17 mouse cellular contexts compared by ENCODE assay signal in genomic region chr16:4320856-4321255, GRCm38 (mm10).
"Had no signal": no experiment of that assay in that cellular context is flagged by ENCODE, and none has a peak within 500 bp of the region (broad histone marks: within the 10 kb centered on the region; RNA-seq: fewer than 3 reads in every experiment).

No protein-coding gene starts in this region.

- H3K4me3 ChIP-seq: kidney, embryonic 15.5 days; limb, embryonic 10.5 days; limb, embryonic 13.5 days; midbrain, embryonic 12.5 days; midbrain, embryonic 15.5 days; neural tube, embryonic 12.5 days; neural tube, embryonic 15.5 days had no signal

- H3K9ac ChIP-seq: kidney, embryonic 15.5 days; limb, embryonic 13.5 days; liver, embryonic 14.5 days; liver, postnatal 0 days; lung, embryonic 14.5 days; midbrain, embryonic 12.5 days; midbrain, embryonic 15.5 days; neural tube, embryonic 12.5 days; neural tube, embryonic 15.5 days had no signal

- H3K9me3 ChIP-seq: kidney, embryonic 15.5 days; limb, embryonic 10.5 days; limb, embryonic 13.5 days; midbrain, embryonic 12.5 days; midbrain, embryonic 15.5 days; neural tube, embryonic 12.5 days; neural tube, embryonic 15.5 days had no signal

- H3K27ac ChIP-seq: kidney, embryonic 15.5 days; limb, embryonic 10.5 days; limb, embryonic 13.5 days; liver, embryonic 14.5 days; macrophage; midbrain, embryonic 12.5 days; midbrain, embryonic 15.5 days; neural tube, embryonic 12.5 days; neural tube, embryonic 15.5 days had no signal

- H3K36me3 ChIP-seq: kidney, embryonic 15.5 days; limb, embryonic 10.5 days; limb, embryonic 13.5 days; midbrain, embryonic 12.5 days; midbrain, embryonic 15.5 days; neural tube, embryonic 12.5 days; neural tube, embryonic 15.5 days had no signal

- H3K4me1 ChIP-seq: kidney, embryonic 15.5 days; limb, embryonic 10.5 days; midbrain, embryonic 12.5 days; midbrain, embryonic 15.5 days; neural tube, embryonic 12.5 days had no signal

- H3K27me3 ChIP-seq: kidney, embryonic 15.5 days; limb, embryonic 13.5 days; midbrain, embryonic 12.5 days; midbrain, embryonic 15.5 days; neural tube, embryonic 12.5 days; neural tube, embryonic 15.5 days had no signal

- DNase-seq: kidney, adult 8-10 months; kidney, postnatal 10 days; kidney, postnatal 36 days; liver, postnatal 0 days; lung, embryonic 14.5 days; retina, postnatal 1 day; thymus, adult 18-20 months; thymus, postnatal 36 days had no signal
